Mouse (Mus musculus): Measurements from ENCODE around the gene Ccnb1ip1. TPM values are rescaled to one million over a fixed set of nuclear protein-coding genes. Genes with fewer than 3 reads are reported as not detected.

The Ccnb1ip1 gene
- polyA plus RNA-seq, 1 experiment: not detected

GRCm38 (mm10) chr14:50795261-50795935 is 12.1 kb downstream of the Ccnb1ip1 start:
- TF ChIP-seq CTCF (IDR thresholded peaks at IDR 0.05; ENCODE audit: insufficient read depth, low read depth, low read length): no peak
- TF ChIP-seq POLR2A (IDR thresholded peaks at IDR 0.05; ENCODE audit: insufficient read depth, low read depth, low read length): no peak
- Histone ChIP-seq H3K27ac (ENCODE audit: insufficient read depth, low read depth, low read length) (no peak overlapping the region), H3K4me1 (ENCODE audit: control insufficient read depth, insufficient read depth, low read length) (no peaks in the 10 kb centered on the region), H3K4me3 (ENCODE audit: insufficient read depth, low read depth, low read length) (no peak overlapping the region)
- 93% methylated on average over 24 of the region's 24 CpGs for WGBS

GRCm38 (mm10) chr14:50788157-50788556 is 19.4 kb downstream of the Ccnb1ip1 start:
- TF ChIP-seq POLR2A (IDR thresholded peaks at IDR 0.05; ENCODE audit: insufficient read depth, low read depth, low read length): no peak
- TF ChIP-seq CTCF (IDR thresholded peaks at IDR 0.05; ENCODE audit: insufficient read depth, low read depth, low read length): no peak
- Histone ChIP-seq H3K27ac (ENCODE audit: insufficient read depth, low read depth, low read length) (no peak overlapping the region), H3K4me1 (ENCODE audit: control insufficient read depth, insufficient read depth, low read length) (0 out of 2 replicates have a peak, but pooled peaks cover 2% of the 10 kb centered on the region), H3K4me3 (ENCODE audit: insufficient read depth, low read depth, low read length) (no peak overlapping the region)
- whole genome bisulfite sequencing: 4% methylated on average over 2 of the region's 2 CpGs

GRCm38 (mm10) chr14:50785251-50785637 is 22.3 kb downstream of the Ccnb1ip1 start, which contains the start of gene Ttc5:
TSS of gene Ttc5 (minus strand) at chr14:50785519.
- WGBS: under 1% methylated on average over 21 of the region's 21 CpGs
- TF ChIP-seq POLR2A (IDR thresholded peaks at IDR 0.05; ENCODE audit: insufficient read depth, low read depth, low read length) (no peak), CTCF (IDR thresholded peaks at IDR 0.05; ENCODE audit: insufficient read depth, low read depth, low read length) (peak; percentile 79)
- H3K4me1 ChIP-seq (ENCODE audit: control insufficient read depth, insufficient read depth, low read length): 0 out of 2 replicates have a peak, but pooled peaks cover 3% of the 10 kb centered on the region
- peak within 1 kb of the TSS; percentile 97 for H3K4me3 ChIP-seq (ENCODE audit: insufficient read depth, low read depth, low read length)
- peak within 1 kb of the TSS; percentile 47; the same call in 1 of the 2 replicates for H3K27ac ChIP-seq (ENCODE audit: insufficient read depth, low read depth, low read length)

- TF ChIP-seq CTCF (IDR thresholded peaks at IDR 0.05; ENCODE audit: insufficient read depth, low read depth, low read length): no peak
- TF ChIP-seq POLR2A (IDR thresholded peaks at IDR 0.05; ENCODE audit: insufficient read depth, low read depth, low read length): no peak
- 8% methylated on average over 16 of the region's 16 CpGs for WGBS
- Histone ChIP-seq H3K4me1 (ENCODE audit: control insufficient read depth, insufficient read depth, low read length) (0 out of 2 replicates have a peak, but pooled peaks cover 3% of the 10 kb centered on the region), H3K4me3 (ENCODE audit: insufficient read depth, low read depth, low read length) (peak overlapping the region; percentile 97), H3K27ac (ENCODE audit: insufficient read depth, low read depth, low read length) (no peak overlapping the region)
These were observed 22.9 kb downstream of the Ccnb1ip1 start for GRCm38 (mm10) chr14:50784391-50785250.

- Histone ChIP-seq H3K4me3 (ENCODE audit: insufficient read depth, low read depth, low read length) (no peak overlapping the region), H3K27ac (ENCODE audit: insufficient read depth, low read depth, low read length) (no peak overlapping the region), H3K4me1 (ENCODE audit: control insufficient read depth, insufficient read depth, low read length) (0 out of 2 replicates have a peak, but pooled peaks cover 3% of the 10 kb centered on the region)
- no peak for TF ChIP-seq POLR2A (IDR thresholded peaks at IDR 0.05; ENCODE audit: insufficient read depth, low read depth, low read length)
- no peak for TF ChIP-seq CTCF (IDR thresholded peaks at IDR 0.05; ENCODE audit: insufficient read depth, low read depth, low read length)
- WGBS: 90% methylated on average over 3 of the region's 3 CpGs
These were observed 25.4 kb downstream of the Ccnb1ip1 start for GRCm38 (mm10) chr14:50782166-50782565.

- TF ChIP-seq CTCF (IDR thresholded peaks at IDR 0.05; ENCODE audit: insufficient read depth, low read depth, low read length) (no peak), POLR2A (IDR thresholded peaks at IDR 0.05; ENCODE audit: insufficient read depth, low read depth, low read length) (no peak)
- Histone ChIP-seq H3K4me3 (ENCODE audit: insufficient read depth, low read depth, low read length) (no peak overlapping the region), H3K4me1 (ENCODE audit: control insufficient read depth, insufficient read depth, low read length) (no peaks in the 10 kb centered on the region), H3K27ac (ENCODE audit: insufficient read depth, low read depth, low read length) (no peak overlapping the region)
- WGBS: 84% methylated on average over 2 of the region's 2 CpGs
These were observed 36.2 kb downstream of the Ccnb1ip1 start for GRCm38 (mm10) chr14:50771342-50771741.

- Histone ChIP-seq H3K4me3 (ENCODE audit: insufficient read depth, low read depth, low read length) (no peak overlapping the region), H3K27ac (ENCODE audit: insufficient read depth, low read depth, low read length) (no peak overlapping the region), H3K4me1 (ENCODE audit: control insufficient read depth, insufficient read depth, low read length) (no peaks in the 10 kb centered on the region)
- no peak for TF ChIP-seq POLR2A (IDR thresholded peaks at IDR 0.05; ENCODE audit: insufficient read depth, low read depth, low read length)
- no peak for TF ChIP-seq CTCF (IDR thresholded peaks at IDR 0.05; ENCODE audit: insufficient read depth, low read depth, low read length)
- 80% methylated on average over 6 of the region's 6 CpGs for WGBS
These were observed 41.8 kb downstream of the Ccnb1ip1 start for GRCm38 (mm10) chr14:50765736-50766135.

GRCm38 (mm10) chr14:50758416-50759085 is 49.0 kb downstream of the Ccnb1ip1 start:
- H3K4me3 ChIP-seq (ENCODE audit: insufficient read depth, low read depth, low read length): no peak overlapping the region
- WGBS: 18% methylated on average over 5 of the region's 5 CpGs
- TF ChIP-seq CTCF (IDR thresholded peaks at IDR 0.05; ENCODE audit: insufficient read depth, low read depth, low read length): no peak
- no peak for TF ChIP-seq POLR2A (IDR thresholded peaks at IDR 0.05; ENCODE audit: insufficient read depth, low read depth, low read length)
- no peak overlapping the region for H3K27ac ChIP-seq (ENCODE audit: insufficient read depth, low read depth, low read length)
- no peaks in the 10 kb centered on the region for H3K4me1 ChIP-seq (ENCODE audit: control insufficient read depth, insufficient read depth, low read length)
